Mouse (Mus musculus) monocyte, adult 2 months (primary cell): Measurements from ENCODE around the gene Kalrn.

ENCODE experiments used
- DNase-seq, 2 experiments: peaks; one replicate each; pipeline ENCODE4 v3.0.0; 2022; ENCODE audit warnings: low spot score in 2 of 2, low read depth in 1 of 2

Gene Kalrn

GRCm38 (mm10) chr16:34047543-34047942 lies 525.8 kb downstream of the Kalrn start:
- DNase-seq = no peak

GRCm38 (mm10) chr16:34047006-34047360 lies 526.3 kb downstream of the Kalrn start:
- no peak for DNase-seq

GRCm38 (mm10) chr16:34046268-34047005 lies 526.9 kb downstream of the Kalrn start:
- no peak for DNase-seq

- DNase-seq = no peak
Measured at GRCm38 (mm10) chr16:34044539-34044938, 528.8 kb downstream of the Kalrn start.

GRCm38 (mm10) chr16:34043048-34043795 lies 530.1 kb downstream of the Kalrn start:
- no peak for DNase-seq

- no peak for DNase-seq
Measured at GRCm38 (mm10) chr16:34042586-34042985, 530.7 kb downstream of the Kalrn start.

- no peak for DNase-seq
Measured at GRCm38 (mm10) chr16:34040276-34040675, 533.1 kb downstream of the Kalrn start.

- DNase-seq = no peak
Measured at GRCm38 (mm10) chr16:34039736-34040135, 533.6 kb downstream of the Kalrn start.

- DNase-seq = no peak
Measured at GRCm38 (mm10) chr16:34036327-34037047, 536.8 kb downstream of the Kalrn start.

- DNase-seq = no peak
Measured at GRCm38 (mm10) chr16:34035780-34036179, 537.6 kb downstream of the Kalrn start.

- no peak for DNase-seq
Measured at GRCm38 (mm10) chr16:34034267-34034666, 539.1 kb downstream of the Kalrn start.

GRCm38 (mm10) chr16:34032011-34032645 lies 541.2 kb downstream of the Kalrn start:
- DNase-seq = no peak

- no peak for DNase-seq
Measured at GRCm38 (mm10) chr16:34031565-34031964, 541.8 kb downstream of the Kalrn start.

- no peak for DNase-seq
Measured at GRCm38 (mm10) chr16:34030379-34030778, 543.0 kb downstream of the Kalrn start.

- no peak for DNase-seq
Measured at GRCm38 (mm10) chr16:34029790-34030189, 543.5 kb downstream of the Kalrn start.

- DNase-seq = no peak
Measured at GRCm38 (mm10) chr16:34017241-34017640, 556.1 kb downstream of the Kalrn start.

GRCm38 (mm10) chr16:34011991-34012845 lies 561.1 kb downstream of the Kalrn start:
- DNase-seq = no peak

GRCm38 (mm10) chr16:34009567-34009966 lies 563.8 kb downstream of the Kalrn start:
- no peak for DNase-seq

- DNase-seq = no peak
Measured at GRCm38 (mm10) chr16:34005986-34006385, 567.3 kb downstream of the Kalrn start.

GRCm38 (mm10) chr16:34004128-34004578 lies 569.2 kb downstream of the Kalrn start:
- DNase-seq = no peak
